ENCODE assay signal across 16 mouse cellular contexts in the genomic region with DNA sequence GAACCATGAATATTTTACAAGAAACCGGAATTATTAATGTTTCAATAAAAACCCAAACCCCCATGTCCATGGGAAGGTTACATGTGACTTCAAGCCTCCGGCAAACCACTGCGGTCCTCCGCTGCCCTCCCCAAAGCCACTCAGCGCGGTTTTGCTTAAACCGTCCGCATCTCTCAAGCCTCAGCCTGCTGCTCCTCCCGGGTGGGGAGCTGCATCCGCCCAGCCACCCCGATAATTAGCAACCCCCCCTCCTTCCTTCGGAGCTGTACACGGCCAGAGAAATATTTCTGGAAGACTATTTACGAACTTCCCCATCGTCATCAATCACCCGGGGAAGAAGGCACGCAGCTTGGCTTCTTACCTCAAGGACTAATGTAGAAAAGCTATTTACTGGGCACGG.
DNase-seq lines count a peak whose midpoint lies in the region; ATAC-seq and TF ChIP-seq lines count a peak whose summit lies in the region.
"Had no signal": no experiment of that assay in that cellular context is flagged by ENCODE, and none has a peak within 500 bp of the region (broad histone marks: within the 10 kb centered on the region; RNA-seq: fewer than 3 reads in every experiment).

No protein-coding gene starts in this region.

- TF ChIP-seq CTCF in bone marrow macrophage, adult 2 months (IDR thresholded peaks at IDR 0.05; ENCODE audit: low read depth, low read length): no peak
- TF ChIP-seq CTCF in midbrain, postnatal 0 days (IDR thresholded peaks at IDR 0.05): no peak

- no peak for ATAC-seq in hindbrain, embryonic 16.5 days
- ATAC-seq in midbrain, postnatal 0 days (ENCODE audit: low FRiP score): no peak
- ATAC-seq: forebrain, embryonic 15.5 days had no signal

- no peaks in the 10 kb centered on the region for H3K36me3 ChIP-seq in hindbrain, embryonic 16.5 days (ENCODE audit: control insufficient read depth, insufficient read depth, low read length)
- no peaks in the 10 kb centered on the region for H3K36me3 ChIP-seq in midbrain, postnatal 0 days (ENCODE audit: insufficient read depth, low read length)
- H3K36me3 ChIP-seq: forebrain, embryonic 15.5 days had no signal

- peak overlapping the region; percentile 22 for H3K9ac ChIP-seq in hindbrain, embryonic 16.5 days (ENCODE audit: low read depth, low read length)
- H3K9ac ChIP-seq in midbrain, postnatal 0 days (replicated peaks; ENCODE audit: low read length, poor library complexity, severe bottlenecking): no peak overlapping the region
- H3K9ac ChIP-seq: forebrain, embryonic 15.5 days had no signal

- peak; percentile 15 for DNase-seq in kidney, postnatal 14 days
- DNase-seq in kidney, adult 8-10 months: no peak
- DNase-seq in midbrain, postnatal 0 days (ENCODE audit: low spot score): peak; percentile 6
- DNase-seq in adrenal gland, postnatal 10 days: no peak
- no peak for DNase-seq in embryo, embryonic 9.5 days (ENCODE audit: extremely low spot score)
- no peak for DNase-seq in cerebellum, adult 11 months
- DNase-seq: cerebellum, adult 11-12 months; heart, adult 2 months; layer of hippocampus, postnatal 36 days; left cerebral cortex, postnatal 4 days; lung, adult 18-20 months; thymus, adult 18-20 months had no signal

- no peaks in the 10 kb centered on the region for H3K9me3 ChIP-seq in hindbrain, embryonic 16.5 days (ENCODE audit: control insufficient read depth, low read length)
- H3K9me3 ChIP-seq in midbrain, postnatal 0 days (ENCODE audit: low read length): no peaks in the 10 kb centered on the region
- H3K9me3 ChIP-seq: forebrain, embryonic 15.5 days had no signal

- no peak overlapping the region for H3K27ac ChIP-seq in bone marrow macrophage, adult 2 months (ENCODE audit: insufficient read depth, low read depth, low read length)
- no peak overlapping the region for H3K27ac ChIP-seq in hindbrain, embryonic 16.5 days (ENCODE audit: low read depth, low read length)
- no peak overlapping the region for H3K27ac ChIP-seq in midbrain, postnatal 0 days (ENCODE audit: low read depth, low read length)
- H3K27ac ChIP-seq: forebrain, embryonic 15.5 days; gastrocnemius, adult 2 months; heart, adult 2 months had no signal

- no peaks in the 10 kb centered on the region for H3K27me3 ChIP-seq in hindbrain, embryonic 16.5 days (replicated peaks; ENCODE audit: control insufficient read depth, insufficient read depth, low read length)
- no peaks in the 10 kb centered on the region for H3K27me3 ChIP-seq in midbrain, postnatal 0 days (ENCODE audit: insufficient read depth, low read length)
- H3K27me3 ChIP-seq: forebrain, embryonic 15.5 days had no signal

- H3K4me1 ChIP-seq in bone marrow macrophage, adult 2 months (ENCODE audit: control insufficient read depth, insufficient read depth, low read length): peaks cover 3% of the 10 kb centered on the region; the same call in 1 of the 2 replicates
- H3K4me1 ChIP-seq in hindbrain, embryonic 16.5 days (ENCODE audit: control insufficient read depth, insufficient read depth, low read depth, low read length): peaks cover 3% of the 10 kb centered on the region; the same call in 1 of the 2 replicates
- H3K4me1 ChIP-seq in midbrain, postnatal 0 days (ENCODE audit: insufficient read depth, low read length): no peaks in the 10 kb centered on the region
- H3K4me1 ChIP-seq: forebrain, embryonic 15.5 days had no signal

- WGBS in hindbrain, embryonic 16.5 days: 51% methylated on average over 18 of the region's 18 CpGs
- WGBS in midbrain, postnatal 0 days: 65% methylated on average over 18 of the region's 18 CpGs

- H3K4me2 ChIP-seq in hindbrain, embryonic 16.5 days (ENCODE audit: low read length): peak overlapping the region; percentile 41
- no peak overlapping the region for H3K4me2 ChIP-seq in midbrain, postnatal 0 days (ENCODE audit: low read depth, low read length, poor library complexity, severe bottlenecking)
- H3K4me2 ChIP-seq: forebrain, embryonic 15.5 days had no signal

- no peak for TF ChIP-seq POLR2A in bone marrow macrophage, adult 2 months (IDR thresholded peaks at IDR 0.05; ENCODE audit: borderline replicate concordance, low read depth, low read length)

- H3K4me3 ChIP-seq in bone marrow macrophage, adult 2 months (ENCODE audit: insufficient read depth, low read length): peak overlapping the region; percentile 29
- H3K4me3 ChIP-seq in hindbrain, embryonic 16.5 days (ENCODE audit: low read length): no peak overlapping the region; the same call in 1 of the 2 replicates
- H3K4me3 ChIP-seq in midbrain, postnatal 0 days (ENCODE audit: low read depth, low read length): no peak overlapping the region
- H3K4me3 ChIP-seq: forebrain, embryonic 15.5 days; gastrocnemius, adult 2 months; heart, adult 2 months had no signal

Comparison
In these comparisons a context has a peak if more than half of its experiments do, and no peak if none do; other contexts are left out.
1. DNase-seq: peak in kidney, postnatal 14 days (single experiment) and midbrain, postnatal 0 days (single experiment); none in kidney, adult 8-10 months (0 of 2), adrenal gland, postnatal 10 days (single experiment), embryo, embryonic 9.5 days (single experiment) and cerebellum, adult 11 months (single experiment).